Comparison of ENCODE assay signal across 7 mouse cellular contexts in genomic region chr2:74128782-74129538, GRCm38 (mm10).
DNase-seq lines count a peak whose midpoint lies in the region; ATAC-seq and TF ChIP-seq lines count a peak whose summit lies in the region.

No protein-coding gene starts in this region.

- ATAC-seq in kidney, postnatal 0 days (replicated peaks; ENCODE audit: low FRiP score, low read depth) = no peak
- peak; percentile 85 for ATAC-seq in hindbrain, embryonic 12.5 days (ENCODE audit: low FRiP score)
- peak; percentile 60; the same call in 1 of the 2 replicates for ATAC-seq in midbrain, postnatal 0 days (ENCODE audit: low FRiP score)

- no peak for TF ChIP-seq CTCF in kidney, postnatal 0 days (IDR thresholded peaks at IDR 0.05; ENCODE audit: low read depth)
- peak; percentile 25 for TF ChIP-seq CTCF in midbrain, postnatal 0 days (IDR thresholded peaks at IDR 0.05)

- no peaks in the 10 kb centered on the region for H3K4me1 ChIP-seq in kidney, postnatal 0 days (replicated peaks; ENCODE audit: insufficient read depth, low read length)
- peaks cover 24% of the 10 kb centered on the region for H3K4me1 ChIP-seq in embryonic facial prominence, embryonic 10.5 days
- peaks cover 32% of the 10 kb centered on the region for H3K4me1 ChIP-seq in hindbrain, embryonic 12.5 days
- no peaks in the 10 kb centered on the region; the same call in 1 of the 2 replicates for H3K4me1 ChIP-seq in midbrain, postnatal 0 days (ENCODE audit: insufficient read depth, low read length)

- H3K9me3 ChIP-seq in kidney, postnatal 0 days (replicated peaks; ENCODE audit: low read length) = no peaks in the 10 kb centered on the region
- no peaks in the 10 kb centered on the region for H3K9me3 ChIP-seq in embryonic facial prominence, embryonic 10.5 days
- no peaks in the 10 kb centered on the region for H3K9me3 ChIP-seq in hindbrain, embryonic 12.5 days (replicated peaks)
- no peaks in the 10 kb centered on the region for H3K9me3 ChIP-seq in midbrain, postnatal 0 days (ENCODE audit: low read length)

- H3K9ac ChIP-seq in kidney, postnatal 0 days (ENCODE audit: low read depth, low read length) = no peak overlapping the region
- H3K9ac ChIP-seq in hindbrain, embryonic 12.5 days = peak overlapping the region; percentile 45
- H3K9ac ChIP-seq in midbrain, postnatal 0 days (replicated peaks; ENCODE audit: low read length, poor library complexity, severe bottlenecking) = peak overlapping the region; percentile 50

- no peak for DNase-seq in kidney, postnatal 0 days (ENCODE audit: low spot score)
- DNase-seq in kidney, adult 9 months = no peak
- peak; percentile 28 for DNase-seq in embryonic facial prominence, embryonic 10.5 days (ENCODE audit: low spot score)
- peak; percentile 57 for DNase-seq in midbrain, postnatal 0 days (ENCODE audit: low spot score)
- no peak for DNase-seq in ovary, postnatal 10 days (ENCODE audit: low spot score)
- DNase-seq in testis, postnatal 10 days (ENCODE audit: low spot score) = no peak

- peak overlapping the region; percentile 15; the same call in 1 of the 2 replicates for H3K4me3 ChIP-seq in kidney, postnatal 0 days (replicated peaks; ENCODE audit: low read depth, low read length)
- H3K4me3 ChIP-seq in embryonic facial prominence, embryonic 10.5 days = peak overlapping the region; percentile 53
- H3K4me3 ChIP-seq in hindbrain, embryonic 12.5 days = peak overlapping the region; percentile 23
- H3K4me3 ChIP-seq in midbrain, postnatal 0 days (ENCODE audit: low read depth, low read length) = peak overlapping the region; percentile 34

- WGBS in kidney, postnatal 0 days = 2% methylated on average over 14 of the region's 14 CpGs
- under 1% methylated on average over 14 of the region's 14 CpGs for WGBS in embryonic facial prominence, embryonic 10.5 days
- under 1% methylated on average over 14 of the region's 14 CpGs for WGBS in hindbrain, embryonic 12.5 days
- 1% methylated on average over 14 of the region's 14 CpGs for WGBS in midbrain, postnatal 0 days

- H3K27me3 ChIP-seq in kidney, postnatal 0 days (ENCODE audit: insufficient read depth, low read length) = peaks cover 5% of the 10 kb centered on the region; the same call in 1 of the 2 replicates
- H3K27me3 ChIP-seq in embryonic facial prominence, embryonic 10.5 days (replicated peaks; ENCODE audit: low read depth, poor library complexity, severe bottlenecking) = peaks cover 37% of the 10 kb centered on the region
- H3K27me3 ChIP-seq in hindbrain, embryonic 12.5 days = no peaks in the 10 kb centered on the region
- no peaks in the 10 kb centered on the region for H3K27me3 ChIP-seq in midbrain, postnatal 0 days (ENCODE audit: insufficient read depth, low read length)

- H3K27ac ChIP-seq in kidney, postnatal 0 days = no peak overlapping the region
- H3K27ac ChIP-seq in embryonic facial prominence, embryonic 10.5 days (replicated peaks) = peak overlapping the region; percentile 48; the same call in 1 of the 2 replicates
- H3K27ac ChIP-seq in hindbrain, embryonic 12.5 days = peak overlapping the region; percentile 82
- no peak overlapping the region; the same call in 1 of the 2 replicates for H3K27ac ChIP-seq in midbrain, postnatal 0 days (ENCODE audit: low read depth, low read length)

- H3K4me2 ChIP-seq in kidney, postnatal 0 days (ENCODE audit: low read length) = peak overlapping the region; percentile 51
- H3K4me2 ChIP-seq in hindbrain, embryonic 12.5 days (replicated peaks) = peak overlapping the region; percentile 61
- H3K4me2 ChIP-seq in midbrain, postnatal 0 days (ENCODE audit: low read depth, low read length, poor library complexity, severe bottlenecking) = peak overlapping the region; percentile 61

- H3K36me3 ChIP-seq in kidney, postnatal 0 days (ENCODE audit: insufficient read depth, low read length) = no peaks in the 10 kb centered on the region
- H3K36me3 ChIP-seq in embryonic facial prominence, embryonic 10.5 days (replicated peaks) = no peaks in the 10 kb centered on the region
- no peaks in the 10 kb centered on the region for H3K36me3 ChIP-seq in hindbrain, embryonic 12.5 days
- H3K36me3 ChIP-seq in midbrain, postnatal 0 days (ENCODE audit: insufficient read depth, low read length) = no peaks in the 10 kb centered on the region

Comparison
In these comparisons a context has a peak if more than half of its experiments do, and no peak if none do; other contexts are left out.
1. DNase-seq: peak in embryonic facial prominence, embryonic 10.5 days (single experiment) and midbrain, postnatal 0 days (single experiment); none in kidney, postnatal 0 days (single experiment), kidney, adult 9 months (single experiment), ovary, postnatal 10 days (single experiment) and testis, postnatal 10 days (single experiment).
2. H3K27ac ChIP-seq: peak in embryonic facial prominence, embryonic 10.5 days (single experiment) and hindbrain, embryonic 12.5 days (single experiment); none in kidney, postnatal 0 days (single experiment) and midbrain, postnatal 0 days (single experiment).
3. Peak in every context shown above with its lines, with median percentiles within 50 percentile points of each other: H3K4me2 ChIP-seq and H3K4me3 ChIP-seq.